Mouse (Mus musculus): ENCODE results near the gene Smok3b.

- TF ChIP-seq CTCF (conservative IDR thresholded peaks at IDR 0.05 in 1 of 2, IDR thresholded peaks at IDR 0.05 in 1 of 2; ENCODE audit: low read depth in 2 of 2, low read length in 2 of 2) (no peak), MXI1 (IDR thresholded peaks at IDR 0.05; ENCODE audit: low read depth, low read length) (no peak), SMC3 (IDR thresholded peaks at IDR 0.05; ENCODE audit: low read depth, low read length) (no peak), GABPA (IDR thresholded peaks at IDR 0.05; ENCODE audit: insufficient replicate concordance, low read depth, low read length) (no peak), EP300 (IDR thresholded peaks at IDR 0.05; ENCODE audit: low read length) (no peak)
Measured at GRCm38 (mm10) chr5:138092771-138093170, 71.5 kb downstream of the Smok3b start.
